Mouse (Mus musculus) gastrocnemius, postnatal 10 days (tissue): Measurements from ENCODE around the gene Plekhm3. TPM values are rescaled to one million over a fixed set of nuclear protein-coding genes. Genes with fewer than 3 reads are reported as not detected.

ENCODE experiments used
- DNase-seq: peaks from one replicate; pipeline ENCODE4 v3.0.0; 2021; ENCODE audit warnings: mixed read lengths
- total RNA-seq, 2 experiments: library from RNA; stranded (reverse); gene quantifications; 2 replicates each; pipeline ENCODE4 v1.2.3; 2021

Gene Plekhm3
- total RNA-seq, 2 experiments from 2014 or later: 5.7 to 6.9 TPM

GRCm38 (mm10) chr1:64928542-64928941 lies 28.1 kb downstream of the Plekhm3 start:
- DNase-seq: no peak

DNA sequence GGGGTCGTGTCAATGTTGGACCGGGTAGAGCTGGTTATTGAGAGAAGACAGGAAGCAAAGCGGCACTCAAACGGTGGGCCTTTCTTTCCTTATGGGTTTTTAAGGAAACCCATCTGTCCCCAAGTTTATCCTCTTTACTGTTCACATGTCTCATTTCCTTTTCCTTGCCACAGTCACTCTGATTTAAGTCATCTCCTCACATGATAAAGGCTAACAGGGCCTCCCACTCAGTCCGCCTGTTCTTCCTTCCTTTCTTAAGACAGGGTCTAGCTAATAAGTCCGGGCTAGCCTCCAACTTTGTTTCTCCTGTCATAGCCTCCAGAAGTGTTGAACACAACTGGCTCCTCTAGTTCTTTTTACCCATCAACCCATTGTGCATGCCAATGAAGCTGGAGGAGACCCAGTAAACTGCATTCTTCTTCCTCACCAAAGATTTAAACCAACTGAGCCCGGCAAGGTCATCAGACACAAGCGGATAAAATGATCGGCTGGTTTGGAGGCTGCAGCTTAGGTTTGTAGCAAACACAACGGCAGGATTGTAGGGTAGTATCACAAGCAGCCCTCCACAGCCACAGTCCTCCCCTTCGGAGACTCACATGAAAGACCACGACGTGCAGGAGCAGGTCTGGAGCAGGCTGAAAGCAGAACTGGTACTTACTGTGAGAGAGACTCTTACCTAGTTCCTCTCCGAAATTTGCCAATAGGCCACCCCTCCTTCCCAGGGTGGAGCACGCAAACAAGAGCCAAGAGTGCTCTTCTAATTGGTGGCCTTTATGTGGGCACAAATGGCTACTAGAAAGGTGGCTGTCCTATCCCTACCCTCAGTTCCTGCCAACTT lies 29.0 kb downstream of the Plekhm3 start:
- DNase-seq: no peak

DNA sequence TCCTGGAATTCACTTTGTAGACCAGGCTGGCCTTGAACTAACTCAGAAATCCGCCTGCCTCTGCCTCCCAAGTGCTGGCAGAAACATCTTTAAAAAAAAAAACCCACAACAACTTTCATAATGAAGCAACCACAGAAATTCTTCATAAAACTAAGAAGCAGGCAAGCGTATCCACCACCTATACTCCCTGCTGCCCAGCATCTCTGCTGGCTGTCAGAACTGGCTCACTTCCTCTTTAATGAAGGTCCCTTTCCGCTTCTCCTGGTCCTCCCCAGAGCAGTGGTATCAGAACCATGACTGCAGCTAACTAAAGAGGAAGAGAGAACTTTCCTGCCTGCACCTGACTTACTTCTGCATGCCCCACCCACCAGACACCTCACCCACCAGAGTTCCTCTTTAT lies 31.0 kb downstream of the Plekhm3 start:
- no peak for DNase-seq

- DNase-seq: no peak
These were observed 32.3 kb downstream of the Plekhm3 start for GRCm38 (mm10) chr1:64924283-64924682.

DNA sequence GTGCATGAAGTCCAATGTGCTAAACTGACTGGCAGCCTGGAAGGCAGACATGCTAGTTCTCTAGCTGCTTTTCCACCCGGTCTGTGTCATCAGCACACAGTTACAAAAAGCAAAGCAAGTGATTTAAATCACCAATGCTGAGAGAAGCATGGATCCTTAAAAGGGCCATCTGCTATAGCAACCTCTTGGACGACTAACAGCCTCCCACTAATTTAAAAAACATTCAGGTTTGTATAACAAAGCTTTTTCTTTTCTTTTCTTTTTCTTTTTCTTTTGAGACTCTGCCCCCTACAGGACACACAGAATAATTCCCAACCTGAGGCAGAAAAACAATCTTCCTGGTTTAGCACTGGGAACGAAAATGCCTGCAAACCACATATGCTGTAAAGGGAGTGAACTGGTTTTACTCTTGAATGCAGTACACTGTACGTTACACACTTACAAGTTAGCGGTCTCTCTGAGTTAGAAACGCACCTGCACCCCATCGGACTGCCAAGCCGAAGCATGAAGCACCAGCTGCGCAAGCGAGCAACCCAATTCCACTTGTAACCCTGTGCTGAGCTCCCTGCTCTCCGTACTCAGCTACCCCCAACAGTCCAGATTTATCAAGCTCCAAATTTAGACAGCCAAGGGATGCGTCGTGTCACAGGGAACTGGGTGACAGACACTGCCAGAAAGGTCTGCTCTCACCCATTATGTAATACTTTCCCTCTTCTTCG lies 37.7 kb downstream of the Plekhm3 start:
- DNase-seq: no peak

- DNase-seq: no peak
These were observed 38.7 kb downstream of the Plekhm3 start for GRCm38 (mm10) chr1:64917966-64918365.

- no peak for DNase-seq
These were observed 39.6 kb downstream of the Plekhm3 start for GRCm38 (mm10) chr1:64916884-64917507.

GRCm38 (mm10) chr1:64914356-64914755 lies 42.3 kb downstream of the Plekhm3 start:
- DNase-seq: no peak

DNA sequence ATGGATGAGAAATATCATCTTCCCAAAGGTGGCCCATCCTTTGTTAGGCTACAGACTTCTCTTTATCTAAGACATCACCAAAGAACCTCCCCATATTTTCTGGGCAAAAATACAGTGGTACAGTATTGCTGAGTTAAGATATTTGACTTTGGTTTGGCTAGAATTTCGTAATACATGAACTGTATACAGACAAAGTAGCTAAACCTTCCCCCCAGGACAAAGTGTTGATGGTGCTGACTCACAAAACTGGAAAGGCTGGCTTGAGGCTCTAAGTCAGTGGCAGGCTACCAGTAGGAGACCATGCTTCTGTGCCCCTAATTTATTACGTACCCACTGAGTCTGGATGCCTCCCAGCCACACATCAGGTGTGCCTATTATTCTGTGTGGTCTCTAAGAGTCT lies 48.9 kb downstream of the Plekhm3 start:
- DNase-seq: no peak

- no peak for DNase-seq
These were observed 50.4 kb downstream of the Plekhm3 start for GRCm38 (mm10) chr1:64906226-64906625.

DNA sequence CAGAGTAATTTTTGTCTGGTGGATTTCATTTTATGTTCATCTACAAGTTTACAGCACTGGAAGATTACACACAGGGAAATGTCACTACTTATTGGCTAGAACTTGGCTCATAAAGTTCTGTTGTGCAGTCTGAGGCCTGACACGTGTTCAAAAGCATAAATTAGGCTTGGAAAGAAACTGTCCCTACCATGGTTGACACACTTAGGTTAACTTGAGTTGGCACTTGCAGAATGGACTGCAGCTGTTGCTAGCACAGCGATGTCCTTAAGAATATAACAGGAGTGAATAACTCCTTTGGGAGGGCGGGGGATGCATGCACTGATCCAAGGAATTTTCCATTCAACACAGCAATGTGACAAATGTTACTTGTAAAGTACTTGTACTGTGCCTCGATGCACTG lies 53.2 kb downstream of the Plekhm3 start:
- no peak for DNase-seq

- DNase-seq: no peak
These were observed 53.8 kb downstream of the Plekhm3 start for GRCm38 (mm10) chr1:64902804-64903203.

DNA sequence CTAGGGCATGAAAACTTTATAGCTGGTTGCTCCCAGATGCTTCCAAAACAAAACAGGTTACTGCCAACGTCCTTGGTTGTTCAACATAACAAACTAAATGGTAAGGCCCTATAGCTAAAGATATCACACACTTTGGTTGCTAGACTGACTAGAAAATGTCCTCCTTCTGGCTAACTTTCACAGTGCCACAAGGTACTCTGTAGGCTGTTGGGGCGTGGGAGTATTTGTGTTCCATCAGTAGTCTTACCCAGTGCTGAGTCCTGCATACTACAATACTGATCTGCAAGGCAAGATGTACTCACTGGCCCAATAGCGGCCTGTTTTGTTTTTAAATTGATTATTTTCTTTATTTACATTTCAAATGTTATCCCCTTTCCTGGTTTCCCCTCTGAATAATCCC lies 56.9 kb downstream of the Plekhm3 start:
- DNase-seq: no peak

DNA sequence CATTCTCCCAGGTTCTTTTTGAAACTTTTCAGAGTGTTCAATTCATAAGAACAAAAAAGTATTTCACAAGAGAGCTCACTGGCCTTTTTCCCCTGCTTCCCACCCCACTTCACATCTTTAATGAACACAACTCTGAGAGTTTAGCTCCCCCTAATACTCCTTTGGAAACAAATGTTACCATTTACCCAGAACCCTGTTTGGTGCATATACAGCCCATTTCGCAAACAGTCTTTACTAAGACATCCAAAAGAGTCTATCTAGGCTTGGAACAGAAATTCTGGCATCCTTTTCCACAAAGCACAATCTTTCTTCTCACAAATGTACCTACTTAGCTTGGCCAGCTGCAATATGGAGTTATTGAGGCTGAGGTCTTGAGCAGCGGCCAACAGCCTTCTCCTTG lies 59.1 kb downstream of the Plekhm3 start:
- DNase-seq: no peak

DNA sequence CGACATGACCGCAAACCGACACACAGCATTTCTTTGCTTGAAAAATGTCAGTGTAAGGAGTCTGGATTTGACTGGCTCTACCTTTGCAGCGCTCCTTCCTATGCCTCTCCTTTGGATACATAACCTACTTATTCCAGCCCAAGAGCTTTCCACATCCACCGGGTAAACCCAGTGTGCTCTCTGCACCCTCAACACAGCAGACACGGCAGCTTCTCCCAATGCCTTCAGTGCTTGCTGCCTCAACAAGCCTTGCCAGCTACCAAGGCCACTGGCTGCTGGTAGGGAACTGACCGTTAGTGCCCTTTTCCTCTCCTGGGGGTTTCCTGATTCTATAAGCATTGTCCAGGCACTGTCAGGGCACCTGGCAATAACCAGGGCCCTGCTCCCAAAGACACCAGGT lies 62.8 kb downstream of the Plekhm3 start:
- no peak for DNase-seq

GRCm38 (mm10) chr1:64891332-64891731 lies 65.3 kb downstream of the Plekhm3 start:
- no peak for DNase-seq

DNA sequence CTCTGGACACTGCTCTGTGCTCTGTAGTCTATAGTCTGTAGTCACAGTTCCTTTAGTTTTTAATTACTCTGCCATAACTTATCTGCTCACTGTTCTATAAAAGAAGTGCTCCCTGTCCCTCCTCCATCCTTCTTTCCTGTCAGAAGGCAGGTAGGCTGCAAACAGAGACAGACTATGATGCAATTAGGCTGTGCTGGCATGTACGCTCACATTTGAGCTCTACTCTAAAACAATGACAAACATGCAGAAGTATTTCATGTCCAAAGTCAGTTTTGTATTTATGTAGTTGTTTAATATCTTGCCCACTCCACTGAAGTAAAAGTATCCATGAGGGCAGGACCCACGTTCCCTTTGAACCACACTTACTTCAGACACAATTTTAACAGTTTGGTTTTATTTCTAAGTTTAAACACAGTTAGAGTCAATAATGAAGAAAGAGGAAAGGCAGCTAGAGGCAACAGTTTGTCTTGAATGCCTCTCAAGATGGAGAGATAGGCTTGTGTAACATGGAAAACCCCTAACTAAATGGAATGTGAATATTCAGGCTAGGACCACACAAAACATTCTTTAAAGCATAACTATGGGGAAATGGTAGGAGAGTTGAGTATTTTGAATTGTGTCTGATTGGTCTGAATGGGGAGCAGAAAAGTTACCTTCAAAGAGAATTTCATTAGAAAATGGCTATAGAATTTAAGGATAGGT lies 69.0 kb downstream of the Plekhm3 start:
- no peak for DNase-seq

DNA sequence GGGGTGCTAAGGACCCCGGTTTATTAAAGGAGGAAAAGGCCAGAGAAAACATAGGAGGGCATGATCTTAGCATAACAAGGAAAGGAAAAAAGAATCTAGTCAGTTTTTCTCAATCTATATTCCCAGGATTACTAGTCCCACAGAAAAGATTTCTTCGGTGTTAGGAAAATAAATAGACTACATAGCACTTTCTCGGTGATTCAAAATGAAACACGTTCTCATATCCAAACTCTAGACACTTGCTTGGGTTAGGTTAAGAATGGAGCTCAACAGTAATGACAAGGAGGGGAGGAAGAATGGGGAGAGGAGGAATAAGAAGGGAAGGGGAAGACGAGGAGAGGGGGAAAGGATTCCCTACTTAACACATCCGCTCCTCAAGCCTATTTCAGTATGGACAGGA lies 69.9 kb downstream of the Plekhm3 start:
- no peak for DNase-seq

DNA sequence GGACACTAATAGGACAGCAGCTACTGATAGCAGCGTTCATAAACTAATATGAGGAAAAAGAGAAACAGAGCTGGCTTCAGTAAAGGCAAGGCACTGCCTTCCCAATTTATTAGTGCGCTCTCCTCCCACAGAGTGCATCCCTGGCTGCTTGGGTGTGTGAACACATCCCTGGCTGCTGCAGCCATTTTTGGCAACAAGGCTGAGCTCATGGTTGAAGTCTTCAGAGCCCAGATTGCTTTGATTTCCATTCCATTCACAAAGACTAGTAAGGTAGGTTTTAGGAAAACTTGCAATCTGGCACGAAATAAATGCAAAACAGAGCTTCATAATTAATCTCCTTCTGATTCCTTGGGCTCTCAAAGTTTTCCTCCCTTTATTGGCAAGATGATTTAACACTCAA lies 71.3 kb downstream of the Plekhm3 start:
- DNase-seq: no peak

- peak; percentile 27 for DNase-seq
These were observed 72.6 kb downstream of the Plekhm3 start for GRCm38 (mm10) chr1:64884007-64884406.

DNA sequence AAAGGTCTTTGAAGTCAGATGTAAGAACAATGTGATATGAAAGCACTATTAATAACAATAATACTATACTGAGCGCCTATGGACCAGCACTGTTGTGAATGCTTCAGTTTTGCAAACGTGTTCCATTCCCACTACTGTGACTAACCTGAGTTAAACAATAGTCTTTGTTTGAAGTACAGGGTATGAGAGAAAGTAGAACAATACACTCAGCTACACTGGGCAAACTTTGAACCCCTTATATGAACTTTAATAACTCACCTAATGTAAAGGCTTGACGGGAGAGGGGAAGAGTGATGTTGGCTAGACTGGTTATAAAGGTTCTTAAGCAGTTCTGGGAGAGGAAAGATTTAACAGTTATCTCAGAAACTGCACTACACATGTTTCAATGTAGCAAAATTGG lies 76.0 kb downstream of the Plekhm3 start:
- no peak for DNase-seq

GRCm38 (mm10) chr1:64878795-64879240 lies 77.8 kb downstream of the Plekhm3 start:
- DNase-seq: no peak

GRCm38 (mm10) chr1:64876276-64876675 lies 80.3 kb downstream of the Plekhm3 start:
- no peak for DNase-seq
